Comparison of ENCODE assay signal across 10 mouse cellular contexts in the genomic region with DNA sequence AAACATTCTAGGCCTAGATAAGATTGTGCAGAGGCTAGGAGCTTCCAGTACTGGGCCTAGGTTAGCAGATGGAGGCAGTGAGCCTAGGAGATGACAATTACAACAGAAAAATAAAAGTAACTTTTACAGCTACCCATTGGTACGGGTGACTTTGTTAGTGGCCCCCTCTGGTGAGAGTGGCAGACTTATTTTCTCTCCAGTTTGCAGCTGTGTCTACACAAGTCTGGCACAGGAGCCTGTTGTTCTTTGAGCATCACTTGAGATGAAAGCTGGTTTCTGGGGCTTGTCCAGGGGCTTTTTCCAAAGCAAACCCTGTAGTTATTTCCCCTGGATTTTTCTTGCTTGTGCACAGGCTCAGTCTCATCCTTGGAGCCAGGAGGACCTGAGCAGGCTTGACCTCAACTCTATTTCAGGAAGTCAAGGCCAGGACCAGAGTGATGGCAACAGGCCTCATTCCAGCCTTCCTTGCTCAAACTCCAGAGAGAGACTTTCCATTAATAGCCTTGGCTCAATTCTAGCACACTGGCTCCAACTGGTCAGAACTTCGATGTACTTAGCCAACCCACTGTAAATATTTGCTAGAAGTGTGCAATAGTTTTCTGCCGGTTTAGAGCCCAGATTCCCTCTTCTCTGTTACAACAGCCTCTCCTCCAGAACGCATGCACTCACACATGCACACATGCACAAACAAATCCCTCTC.
A peak's percentile ranks its signal among the peaks of the same experiment; 100 is the strongest.
DNase-seq lines count a peak whose midpoint lies in the region; ATAC-seq and TF ChIP-seq lines count a peak whose summit lies in the region.
"Had no signal": no experiment of that assay in that cellular context is flagged by ENCODE, and none has a peak within 500 bp of the region (broad histone marks: within the 10 kb centered on the region; RNA-seq: fewer than 3 reads in every experiment).

No protein-coding gene starts in this region.

- intact Hi-C loops in left cerebral cortex, postnatal 36 days (cut with DNase I) = no loop called here

- no peaks in the 10 kb centered on the region for H3K27me3 ChIP-seq in heart, embryonic 11.5 days (ENCODE audit: control insufficient read depth, insufficient read depth, low read length)
- no peaks in the 10 kb centered on the region for H3K27me3 ChIP-seq in lung, postnatal 0 days (replicated peaks; ENCODE audit: insufficient read depth, low read length)
- H3K27me3 ChIP-seq: embryonic facial prominence, embryonic 15.5 days had no signal

- WGBS in heart, embryonic 11.5 days (ENCODE audit: insufficient replicate concordance) = 75% methylated on average over 4 of the region's 4 CpGs
- WGBS in lung, postnatal 0 days = 33% methylated on average over 4 of the region's 4 CpGs

- ATAC-seq in heart, embryonic 11.5 days (replicated peaks; ENCODE audit: insufficient number of reproducible peaks, low FRiP score, low TSS enrichment) = no peak
- peak; percentile 93 for ATAC-seq in lung, postnatal 0 days

- TF ChIP-seq CTCF in lung, postnatal 0 days (IDR thresholded peaks at IDR 0.05) = no peak

- no peak overlapping the region for H3K9ac ChIP-seq in heart, embryonic 11.5 days (ENCODE audit: low read depth, low read length)
- no peak overlapping the region for H3K9ac ChIP-seq in lung, postnatal 0 days (replicated peaks; ENCODE audit: low read depth)
- H3K9ac ChIP-seq: embryonic facial prominence, embryonic 15.5 days had no signal

- H3K27ac ChIP-seq in heart, embryonic 11.5 days (ENCODE audit: low read depth, low read length) = no peak overlapping the region
- 0 out of 2 replicates have a peak overlapping the region, but pooled peaks have one; percentile 32 for H3K27ac ChIP-seq in lung, postnatal 0 days (ENCODE audit: low read length)
- H3K27ac ChIP-seq: embryonic facial prominence, embryonic 15.5 days had no signal

- no peaks in the 10 kb centered on the region for H3K36me3 ChIP-seq in heart, embryonic 11.5 days (ENCODE audit: control insufficient read depth, insufficient read depth, low read length)
- H3K36me3 ChIP-seq in lung, postnatal 0 days (ENCODE audit: insufficient read depth, low read length) = no peaks in the 10 kb centered on the region
- H3K36me3 ChIP-seq: embryonic facial prominence, embryonic 15.5 days had no signal

- H3K4me2 ChIP-seq in heart, embryonic 11.5 days = no peak overlapping the region
- H3K4me2 ChIP-seq in lung, postnatal 0 days (replicated peaks; ENCODE audit: low read depth, low read length) = no peak overlapping the region
- H3K4me2 ChIP-seq: embryonic facial prominence, embryonic 15.5 days had no signal

- DNase-seq in heart, adult 11 months = peak; percentile 96
- peak; percentile 47 for DNase-seq in NIH3T3 (ENCODE audit: low read depth)
- peak; percentile 61 to 72 for DNase-seq in heart, adult 9 months (ENCODE audit: low spot score in 2 of 2)
- DNase-seq in lung, postnatal 0 days (ENCODE audit: low spot score) = peak; percentile 79
- no peak for DNase-seq in cerebellum, adult 11-12 months
- DNase-seq in left cerebral cortex, postnatal 36 days (ENCODE audit: low spot score in 2 of 2) = no peak
- DNase-seq in kidney, adult 11 months = no peak

- no peaks in the 10 kb centered on the region for H3K9me3 ChIP-seq in heart, embryonic 11.5 days (replicated peaks; ENCODE audit: control insufficient read depth, low read length)
- H3K9me3 ChIP-seq in lung, postnatal 0 days (ENCODE audit: low read length) = no peaks in the 10 kb centered on the region
- H3K9me3 ChIP-seq: embryonic facial prominence, embryonic 15.5 days had no signal

- no peak overlapping the region for H3K4me3 ChIP-seq in heart, embryonic 11.5 days (ENCODE audit: low read depth, low read length)
- H3K4me3 ChIP-seq in lung, postnatal 0 days (ENCODE audit: low read depth, low read length) = no peak overlapping the region
- H3K4me3 ChIP-seq: embryonic facial prominence, embryonic 15.5 days; megakaryocyte, embryonic 14.5 days had no signal

- H3K4me1 ChIP-seq in heart, embryonic 11.5 days (ENCODE audit: control insufficient read depth, insufficient read depth, low read length) = no peaks in the 10 kb centered on the region
- no peaks in the 10 kb centered on the region for H3K4me1 ChIP-seq in lung, postnatal 0 days (ENCODE audit: insufficient read depth, low read depth, low read length)
- H3K4me1 ChIP-seq: embryonic facial prominence, embryonic 15.5 days; megakaryocyte, embryonic 14.5 days had no signal

- TF ChIP-seq EP300 in lung, postnatal 0 days (IDR thresholded peaks at IDR 0.05) = peak; percentile 14; the same call in 1 of the 2 replicates

Comparison
In these comparisons a context has a peak if more than half of its experiments do, and no peak if none do; other contexts are left out.
1. DNase-seq: peak in heart, adult 11 months (single experiment), NIH3T3 (single experiment), heart, adult 9 months (2 of 2) and lung, postnatal 0 days (single experiment); none in cerebellum, adult 11-12 months (single experiment), left cerebral cortex, postnatal 36 days (0 of 2) and kidney, adult 11 months (single experiment).